Mouse (Mus musculus) gastrocnemius, postnatal 10 days (tissue): ENCODE data around the gene Tmem8b. TPM values are rescaled to one million over a fixed set of nuclear protein-coding genes. Genes with fewer than 3 reads are reported as not detected.

Experiments
- DNase-seq: peaks from one replicate; pipeline ENCODE4 v3.0.0; 2021; ENCODE audit warnings: mixed read lengths
- total RNA-seq, 2 experiments: library from RNA; stranded (reverse); gene quantifications; 2 replicates each; pipeline ENCODE4 v1.2.3; 2021

Tmem8b gene
- total RNA-seq, 2 experiments from 2014 or later: 9.1 to 10.8 TPM

DNA sequence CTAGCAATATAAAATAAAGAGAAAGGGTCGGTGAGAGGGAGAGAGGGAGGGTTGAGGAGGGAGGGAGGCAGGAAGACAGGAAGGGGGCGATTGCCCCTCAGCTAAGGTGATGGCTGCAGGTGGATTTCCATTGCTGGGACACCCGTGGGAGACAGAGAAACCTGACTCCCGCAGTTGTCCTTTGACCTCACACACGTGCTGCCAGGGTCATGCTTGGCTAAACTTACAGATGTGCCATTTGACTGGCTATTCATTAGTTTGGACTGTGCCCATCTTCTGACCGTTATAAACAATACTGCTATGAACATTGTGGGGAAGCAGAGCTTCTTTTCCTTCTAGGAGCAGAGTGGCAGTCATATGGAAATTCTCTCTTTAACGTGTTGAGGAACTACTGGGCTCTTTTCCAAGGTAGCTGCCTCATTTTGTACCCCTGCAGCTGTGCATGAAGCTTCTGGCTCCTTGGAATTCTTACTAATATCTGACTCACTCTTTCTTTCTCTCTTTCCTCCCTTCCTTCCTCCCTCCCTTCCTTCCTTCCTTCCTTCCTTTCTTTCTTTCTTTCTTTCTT, 45.0 kb downstream of the Tmem8b start:
- no peak for DNase-seq

DNA sequence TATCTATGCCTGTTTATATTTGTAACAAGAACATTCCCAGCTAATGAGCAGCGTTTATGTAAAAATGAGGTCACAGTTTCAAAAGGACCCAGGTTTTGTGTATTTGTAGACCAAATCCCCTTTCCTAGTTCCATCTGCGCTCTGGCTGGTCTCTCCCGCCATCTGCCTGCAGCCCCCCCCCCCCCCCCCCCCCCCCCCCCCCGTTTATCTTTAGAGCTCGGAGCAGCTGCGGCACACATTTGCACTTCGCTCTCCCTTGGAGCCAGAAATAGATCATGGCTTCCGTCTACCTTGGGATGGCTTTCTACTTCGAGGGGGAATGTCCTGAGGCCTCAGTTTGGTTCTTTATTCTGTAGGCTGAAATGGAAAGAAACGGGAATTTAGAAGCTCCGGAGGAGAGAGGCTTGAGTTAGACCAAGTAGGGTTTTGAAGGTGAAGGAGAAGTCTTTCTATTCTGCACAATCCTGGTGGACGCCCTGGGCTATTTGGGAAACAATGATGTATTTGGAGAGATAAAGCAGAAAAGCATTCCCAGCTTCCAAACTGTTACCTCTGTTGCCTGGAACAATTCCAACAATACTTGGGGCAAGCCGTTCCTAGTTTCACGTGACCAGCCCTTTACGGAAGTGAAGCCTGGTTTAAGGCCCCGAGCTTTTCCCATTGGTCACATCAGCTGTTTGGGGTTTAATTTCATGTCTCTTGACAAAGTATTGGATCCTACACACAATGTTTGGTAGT, 51.9 kb downstream of the Tmem8b start:
- no peak for DNase-seq

DNA sequence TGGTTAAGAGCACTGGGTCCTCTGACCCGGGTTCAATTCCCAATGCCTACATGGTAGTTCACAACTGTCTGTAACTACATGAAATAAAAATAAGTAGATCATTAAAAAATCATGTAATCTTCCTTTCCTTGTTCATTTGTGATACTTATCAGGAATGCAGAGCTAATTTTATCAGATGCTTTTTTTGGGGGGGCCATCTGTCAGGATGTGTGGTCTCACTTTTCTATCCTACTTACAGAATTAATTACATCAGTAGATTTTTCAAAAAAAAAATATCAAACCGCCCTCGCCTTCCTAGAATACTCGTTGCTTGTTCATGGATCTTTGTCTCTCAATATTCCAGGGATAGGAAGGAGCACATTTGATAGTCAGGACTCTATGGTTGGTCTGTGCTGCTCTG, 53.4 kb downstream of the Tmem8b start:
- no peak for DNase-seq

DNA sequence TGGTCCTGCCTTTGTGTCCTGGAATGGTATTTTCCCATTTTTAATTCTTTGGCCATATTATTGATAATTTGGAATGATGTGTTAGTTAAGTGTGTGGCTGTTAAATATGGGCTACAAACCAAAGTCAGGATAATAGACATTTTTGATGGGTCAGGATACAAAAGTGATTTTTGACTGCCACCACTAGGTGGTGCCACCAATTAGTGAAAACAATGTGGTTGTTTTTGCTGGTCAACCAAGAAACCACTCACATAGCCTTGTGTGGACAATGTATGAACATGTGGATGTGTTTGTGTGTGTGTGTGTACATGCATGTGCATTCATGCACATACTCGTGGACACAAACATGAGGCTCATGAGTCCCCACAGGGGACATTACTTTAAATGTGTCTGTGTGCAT, 56.0 kb downstream of the Tmem8b start:
- peak; percentile 66 for DNase-seq

DNA sequence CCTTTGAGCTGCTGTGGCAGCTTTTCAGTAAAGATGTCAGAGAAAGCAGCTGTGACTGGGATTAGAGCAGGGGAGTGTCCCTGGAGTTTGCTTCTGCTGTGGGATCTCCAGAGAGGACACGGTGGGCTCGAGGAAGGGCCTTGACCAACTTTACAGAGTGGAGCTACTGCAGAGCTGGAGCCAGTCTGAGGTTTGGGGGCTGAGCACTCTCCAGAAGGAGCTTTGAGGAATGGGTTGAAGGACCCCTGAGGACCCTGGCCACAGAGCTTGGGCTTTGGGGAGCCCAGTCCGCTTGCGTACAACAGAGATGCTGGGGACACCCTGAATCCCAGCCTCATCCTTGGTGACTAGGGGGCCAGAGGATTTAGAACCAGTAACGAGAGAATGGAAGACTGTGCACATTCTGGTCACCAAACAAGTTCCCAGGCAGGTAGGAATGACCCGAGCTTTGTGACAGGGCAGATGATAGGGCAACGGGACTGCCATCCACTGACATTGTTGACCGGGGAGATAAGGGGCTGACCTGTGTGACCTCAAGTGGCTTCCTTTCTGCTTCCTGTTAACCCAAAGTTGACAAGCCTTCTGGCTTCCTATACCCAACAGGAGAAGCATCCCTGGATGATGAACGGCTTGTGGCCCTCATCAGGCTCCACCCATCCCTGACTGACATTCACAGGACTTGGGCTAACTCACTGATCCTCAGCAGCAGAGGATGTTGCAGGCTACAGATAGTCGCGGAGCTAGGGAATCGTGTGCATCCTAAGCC, 57.6 kb downstream of the Tmem8b start:
- no peak for DNase-seq

DNA sequence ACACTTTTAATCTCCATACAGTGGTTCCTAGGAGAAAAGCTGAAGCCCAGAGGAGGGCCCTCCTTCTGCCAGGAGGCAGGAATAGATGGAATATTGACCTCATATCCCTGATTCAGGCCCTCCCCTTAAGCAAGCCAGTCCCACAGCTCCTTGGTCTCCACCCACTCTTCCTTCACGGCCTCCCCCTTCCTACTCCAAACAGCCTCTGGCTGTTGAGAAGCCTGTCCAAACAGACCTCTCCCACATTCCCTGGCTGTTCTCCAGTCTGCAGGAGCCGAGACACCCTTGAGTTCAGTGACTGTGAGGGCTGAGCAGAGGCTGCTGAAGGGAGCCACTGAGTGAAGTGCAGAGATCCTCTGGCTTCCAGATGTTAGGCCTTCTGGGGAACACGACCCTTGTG, 58.2 kb downstream of the Tmem8b start, which contains the start of gene Hrct1:
Hrct1 (plus strand) TSS at position 194 of the 400 bp plus-strand sequence.
- peak; percentile 50 for DNase-seq

DNA sequence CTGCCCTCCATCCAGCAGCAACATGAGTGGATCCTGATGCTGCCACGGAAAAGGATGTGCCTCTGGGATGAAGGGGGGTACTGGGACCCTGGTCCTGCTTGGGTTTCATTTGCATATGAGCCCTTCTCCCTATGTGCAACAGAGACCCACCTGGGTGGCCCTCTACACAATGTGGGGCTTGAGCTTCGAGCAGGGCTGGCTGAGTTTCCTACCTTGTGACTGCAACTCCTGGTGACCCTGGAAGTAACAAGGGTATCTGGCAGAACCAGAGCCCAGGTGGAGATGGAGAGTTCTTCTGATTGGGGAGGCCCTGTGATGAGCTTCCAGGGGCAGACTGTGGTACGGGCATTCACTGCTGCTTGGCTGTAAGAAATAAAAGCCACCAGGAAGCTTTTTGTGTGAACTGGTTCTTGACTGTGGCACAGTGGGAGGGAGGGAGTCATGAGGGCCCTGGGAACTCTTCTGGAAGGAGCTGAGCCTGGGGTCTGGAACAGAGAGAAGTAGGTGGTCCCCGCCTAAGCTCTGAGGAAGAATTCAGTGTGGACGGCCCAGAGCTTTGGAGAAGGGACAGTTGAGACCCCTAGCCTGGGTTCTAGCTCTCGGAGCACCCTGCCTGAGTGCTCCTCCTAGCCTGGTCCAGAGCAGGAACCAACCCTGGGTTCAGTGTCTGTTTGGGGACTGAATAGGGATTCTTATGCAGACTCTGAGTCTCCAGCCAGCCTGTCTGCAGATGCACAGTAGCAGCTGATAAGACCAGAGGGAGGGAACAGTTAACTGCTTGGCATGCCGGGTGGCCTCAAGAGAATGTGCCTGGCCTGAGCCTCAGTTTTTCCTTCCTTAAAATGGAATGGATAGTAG, 59.2 kb downstream of the Tmem8b start:
- DNase-seq: no peak

DNA sequence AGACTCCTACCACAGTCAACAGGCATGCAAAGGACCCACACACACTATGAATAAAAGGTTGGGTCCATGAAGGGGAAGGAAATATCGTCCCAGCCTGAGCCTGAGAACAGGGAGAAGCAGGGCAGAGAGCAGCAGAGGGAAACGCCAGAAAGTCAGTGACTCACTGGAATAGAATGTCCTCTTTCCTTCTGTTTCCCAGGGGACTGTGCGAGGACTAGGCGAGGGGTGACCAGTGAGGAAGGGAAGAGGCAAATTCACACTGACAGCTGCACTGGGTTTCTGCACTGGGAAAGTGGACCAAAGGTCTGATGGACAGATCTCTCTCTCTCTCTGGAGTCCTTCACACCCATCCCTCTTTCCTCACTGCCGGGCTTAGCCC, 59.8 kb downstream of the Tmem8b start:
- DNase-seq: no peak

DNA sequence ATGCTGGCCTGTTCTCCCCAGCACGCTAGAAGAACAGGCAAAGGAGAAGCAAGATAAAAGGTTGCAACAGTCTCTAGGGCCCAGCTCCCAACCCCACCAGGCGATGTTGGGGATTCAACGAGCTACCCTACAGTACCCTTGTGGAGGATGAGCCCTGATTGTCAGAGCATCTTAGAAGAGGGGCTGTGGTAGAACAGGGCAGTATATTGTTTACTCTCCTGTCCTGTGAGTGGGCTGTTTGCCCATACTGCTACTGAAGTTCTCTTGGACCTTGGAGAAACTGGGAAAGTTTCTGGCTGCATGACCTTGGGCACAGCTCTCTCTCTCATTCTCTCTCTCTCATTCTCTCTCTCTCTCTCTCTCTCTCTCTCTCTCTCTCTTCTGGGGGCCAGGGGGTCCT, 60.4 kb downstream of the Tmem8b start:
- DNase-seq: no peak

DNA sequence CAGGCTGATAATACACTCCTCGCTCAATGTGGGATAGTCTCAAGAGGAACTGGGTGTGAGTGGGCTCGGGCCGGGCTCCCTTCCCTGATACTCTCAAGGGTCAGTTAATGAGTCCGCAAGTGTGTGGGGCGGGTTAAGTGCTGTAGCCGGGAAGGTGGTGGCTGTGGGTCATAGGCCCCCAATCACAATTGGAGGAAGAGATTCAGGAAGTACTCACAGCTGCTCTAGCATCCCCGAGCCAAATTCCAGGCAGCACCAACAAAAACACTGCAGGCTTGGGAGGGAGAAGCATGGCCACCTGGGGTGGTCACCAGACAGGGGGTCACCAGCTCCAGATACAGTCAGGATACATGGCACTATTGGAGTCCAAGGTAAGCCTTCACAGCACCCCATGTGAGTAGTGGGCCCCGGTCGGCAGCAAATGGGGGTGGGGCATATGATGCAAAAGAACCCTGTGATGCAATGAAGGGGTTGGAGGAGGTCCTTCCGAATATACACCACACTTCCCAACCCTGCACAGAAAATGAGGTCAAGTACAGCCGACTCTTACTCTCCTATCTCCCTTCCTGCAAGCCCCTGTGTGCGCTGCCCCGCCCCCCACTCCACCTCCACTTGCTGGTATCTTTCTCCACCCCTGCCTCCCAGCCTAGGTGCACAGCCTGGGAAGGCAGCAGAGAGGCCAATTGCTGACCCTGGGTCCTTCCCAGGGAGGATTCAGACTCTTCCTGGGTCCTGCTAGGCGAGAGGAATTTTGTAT, 61.2 kb downstream of the Tmem8b start, which contains the start of gene Spaar:
Spaar (plus strand) TSS at position 241 of the 757 bp plus-strand sequence.
- DNase-seq: peak; percentile 31

DNA sequence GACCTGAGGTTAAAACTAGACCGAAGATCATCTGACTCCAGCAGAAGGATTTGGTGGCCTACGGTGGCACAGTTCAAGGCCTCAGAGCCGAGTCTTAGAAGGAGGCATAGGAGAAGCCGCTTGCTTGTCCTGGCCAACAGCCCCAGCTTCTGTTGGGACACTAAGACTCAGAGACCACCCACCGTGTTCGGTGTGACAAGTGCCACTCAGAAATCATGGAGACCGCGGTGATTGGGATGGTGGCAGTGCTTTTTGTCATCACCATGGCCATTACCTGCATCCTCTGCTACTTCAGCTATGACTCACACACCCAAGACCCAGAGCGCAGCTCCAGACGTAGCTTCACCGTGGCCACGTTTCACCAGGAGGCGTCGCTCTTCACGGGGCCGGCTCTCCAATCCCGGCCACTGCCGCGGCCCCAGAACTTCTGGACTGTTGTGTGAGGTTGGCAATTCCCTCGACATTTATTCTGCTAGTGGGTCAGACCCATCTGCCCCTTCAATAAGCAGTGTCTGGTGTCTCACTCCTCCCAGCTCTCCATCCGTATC, 62.1 kb downstream of the Tmem8b start:
- no peak for DNase-seq

DNA sequence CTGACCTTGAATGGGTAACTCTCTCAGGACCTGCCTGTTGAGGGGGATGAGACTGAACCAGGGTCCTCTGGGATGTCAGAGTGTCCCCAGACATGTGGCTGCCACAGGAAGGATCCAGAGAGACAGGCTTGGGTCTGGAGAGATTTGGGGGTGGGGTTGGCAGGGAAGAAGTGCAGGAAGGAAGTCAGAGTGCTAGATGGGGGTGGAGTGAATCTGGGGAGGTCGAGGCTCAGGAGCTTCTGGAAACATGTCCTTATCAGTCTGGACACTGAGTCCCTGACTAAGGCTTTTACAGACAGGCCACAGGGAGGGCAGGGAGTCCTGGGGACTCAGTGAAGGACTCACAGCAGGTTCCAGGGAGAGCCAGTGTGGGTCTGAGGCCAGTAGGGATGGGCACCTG, 63.4 kb downstream of the Tmem8b start:
- no peak for DNase-seq

DNA sequence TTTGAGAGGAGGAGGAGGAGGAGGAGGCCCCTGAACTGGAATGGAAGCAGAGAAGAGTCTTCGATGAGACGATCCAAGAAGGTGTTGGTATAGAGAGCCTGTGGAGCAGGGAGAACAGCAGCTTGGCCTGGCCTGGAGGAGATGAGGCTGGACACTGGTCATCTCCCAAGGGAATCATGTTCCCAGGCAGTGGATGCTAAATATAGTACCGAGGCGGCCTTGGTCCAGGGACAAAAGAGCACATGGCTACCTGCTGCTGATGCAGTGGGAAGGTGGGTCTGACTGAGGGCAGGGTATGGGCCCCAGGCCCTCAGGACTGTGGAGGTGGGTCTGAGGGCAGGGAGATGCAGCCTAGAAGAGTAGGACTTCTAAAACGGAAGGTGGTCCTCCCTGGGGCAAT, 64.4 kb downstream of the Tmem8b start:
- DNase-seq: no peak

DNA sequence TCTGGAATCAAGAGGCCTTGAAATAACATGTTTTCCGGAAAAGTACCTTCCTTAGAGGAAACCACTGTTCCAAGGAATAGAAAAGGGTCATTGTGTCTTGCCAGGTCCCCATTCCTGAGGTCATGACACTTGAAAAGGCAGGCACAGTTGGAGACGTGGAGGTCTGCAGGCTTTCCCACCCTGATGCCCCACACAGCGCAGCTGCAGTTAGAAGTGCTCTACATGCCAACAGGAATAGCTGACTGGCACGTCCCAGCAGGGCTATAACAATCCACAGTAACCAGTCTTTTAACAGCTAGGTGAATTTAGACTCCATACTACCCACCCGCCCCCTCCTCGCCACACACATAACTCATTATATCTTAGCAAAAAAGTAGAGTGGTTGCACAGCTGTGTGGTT, 68.4 kb downstream of the Tmem8b start:
- DNase-seq: no peak

DNA sequence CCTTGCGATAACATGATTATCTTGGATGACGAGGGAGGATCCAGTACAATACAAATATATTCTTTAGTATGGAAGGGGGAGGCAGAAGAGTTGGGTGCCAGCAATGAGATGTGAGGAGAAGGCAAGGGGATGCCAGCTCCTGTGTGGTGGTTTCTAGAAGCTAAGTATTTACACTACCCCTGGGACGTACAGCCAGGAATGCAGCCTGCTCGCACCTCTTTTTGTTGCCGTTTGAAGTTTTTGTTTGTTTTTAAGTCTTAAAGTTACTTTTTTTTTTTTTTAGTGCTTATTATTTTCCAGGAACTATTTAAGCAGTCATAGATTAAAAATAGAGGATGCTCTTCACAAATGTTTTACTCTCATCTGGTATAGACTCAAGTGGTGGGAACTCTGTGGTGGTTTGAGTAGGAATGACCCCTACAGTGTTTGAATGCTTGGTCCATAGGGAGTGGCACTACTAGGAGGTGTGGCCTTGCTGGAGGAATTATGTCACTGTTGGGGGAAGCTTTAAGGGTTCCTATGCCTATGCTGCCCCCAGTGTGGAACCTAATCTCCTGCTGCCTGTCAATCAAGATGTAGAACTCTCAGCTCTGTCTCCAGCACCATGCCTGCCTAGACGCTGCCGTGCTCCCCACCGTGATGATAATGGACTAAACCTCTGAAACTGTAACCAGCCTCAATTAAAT, 70.4 kb downstream of the Tmem8b start:
- no peak for DNase-seq

DNA sequence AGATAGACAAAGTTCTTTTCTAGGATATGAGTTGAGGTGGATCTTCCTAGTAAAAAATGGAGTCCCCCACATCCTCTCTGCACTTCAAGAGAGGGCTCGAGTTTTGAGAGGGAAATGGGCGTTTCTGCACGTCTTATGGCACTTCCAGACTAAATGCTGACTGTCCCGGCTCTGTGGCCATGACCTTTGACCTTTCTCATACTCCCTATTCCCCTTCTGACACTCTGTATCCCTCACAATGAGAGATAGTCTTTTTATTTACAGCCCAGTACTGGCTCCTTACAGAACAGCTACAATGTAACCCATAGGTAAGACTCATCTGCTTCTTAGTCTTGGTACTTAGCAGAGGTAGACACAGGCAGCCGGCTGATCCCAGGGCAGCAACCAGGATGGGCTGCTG, 72.8 kb downstream of the Tmem8b start:
- no peak for DNase-seq
